Mouse (Mus musculus) C2C12 (cell line): Measurements from ENCODE around the gene Itih3.

Experiments used
- CTCF ChIP-seq: IDR thresholded peaks from one replicate; pipeline ENCODE4 v1.5.1; 2011; ENCODE audit not compliant: control insufficient read depth, insufficient read depth, insufficient read length
- MAX ChIP-seq: IDR thresholded peaks from one replicate; pipeline ENCODE4 v1.6.1; 2011; ENCODE audit warnings: mild to moderate bottlenecking, control low read depth
- MYOG ChIP-seq: IDR thresholded peaks from one replicate; pipeline ENCODE4 v1.6.1; 2011; ENCODE audit not compliant: control insufficient read depth, insufficient read length; ENCODE audit errors: extremely low read depth
- USF1 ChIP-seq: IDR thresholded peaks from one replicate; pipeline ENCODE4 v1.6.1; 2011; ENCODE audit warnings: low read depth, mild to moderate bottlenecking, control low read depth, moderate library complexity

DNA sequence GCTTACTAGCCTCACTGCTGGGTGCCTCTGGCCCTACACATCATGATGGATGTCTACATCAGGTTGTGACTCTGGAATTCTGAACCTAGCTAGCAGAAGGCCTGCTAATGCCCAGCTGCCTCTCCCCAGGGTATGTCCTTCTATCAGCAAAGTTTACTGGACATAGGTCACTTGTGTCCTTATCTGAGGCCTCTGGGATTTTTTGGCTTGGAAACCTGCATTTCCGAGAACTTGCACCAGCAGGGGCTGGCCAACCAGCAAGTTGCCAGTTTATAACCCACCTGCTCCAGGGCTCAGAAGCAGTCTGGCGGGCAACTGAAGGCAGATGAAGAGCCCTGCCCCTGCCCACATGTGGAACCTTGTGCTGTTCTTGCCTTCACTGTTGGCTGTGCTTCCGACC, 37.4 kb downstream of the Itih3 start, which contains the start of gene Itih4:
- TF ChIP-seq CTCF (no peak), MYOG (no peak), USF1 (no peak), MAX (no peak)
